Mouse (Mus musculus) layer of hippocampus, adult 8-10 months (tissue): ENCODE results near the gene Efcab9. TPM values are rescaled to one million over a fixed set of nuclear protein-coding genes. Genes with fewer than 3 reads are reported as not detected.

Source experiments
- DNase-seq, 2 experiments: peaks; one replicate each; pipeline ENCODE4 v3.0.0; 2022; ENCODE audit warnings: low spot score in 2 of 2
- total RNA-seq, 4 experiments: library from RNA; stranded (reverse); gene quantifications; 2 replicates each; pipeline ENCODE4 v1.2.4; 2022

Gene Efcab9
- total RNA-seq, 4 experiments from 2014 or later = 0.54 to 2.2 (median 1.5) TPM

GRCm38 (mm10) chr11:32556333-32556990, 24.6 kb upstream of the Efcab9 start:
- no peak for DNase-seq

GRCm38 (mm10) chr11:32555103-32555689, 23.3 kb upstream of the Efcab9 start:
- DNase-seq = no peak

DNA sequence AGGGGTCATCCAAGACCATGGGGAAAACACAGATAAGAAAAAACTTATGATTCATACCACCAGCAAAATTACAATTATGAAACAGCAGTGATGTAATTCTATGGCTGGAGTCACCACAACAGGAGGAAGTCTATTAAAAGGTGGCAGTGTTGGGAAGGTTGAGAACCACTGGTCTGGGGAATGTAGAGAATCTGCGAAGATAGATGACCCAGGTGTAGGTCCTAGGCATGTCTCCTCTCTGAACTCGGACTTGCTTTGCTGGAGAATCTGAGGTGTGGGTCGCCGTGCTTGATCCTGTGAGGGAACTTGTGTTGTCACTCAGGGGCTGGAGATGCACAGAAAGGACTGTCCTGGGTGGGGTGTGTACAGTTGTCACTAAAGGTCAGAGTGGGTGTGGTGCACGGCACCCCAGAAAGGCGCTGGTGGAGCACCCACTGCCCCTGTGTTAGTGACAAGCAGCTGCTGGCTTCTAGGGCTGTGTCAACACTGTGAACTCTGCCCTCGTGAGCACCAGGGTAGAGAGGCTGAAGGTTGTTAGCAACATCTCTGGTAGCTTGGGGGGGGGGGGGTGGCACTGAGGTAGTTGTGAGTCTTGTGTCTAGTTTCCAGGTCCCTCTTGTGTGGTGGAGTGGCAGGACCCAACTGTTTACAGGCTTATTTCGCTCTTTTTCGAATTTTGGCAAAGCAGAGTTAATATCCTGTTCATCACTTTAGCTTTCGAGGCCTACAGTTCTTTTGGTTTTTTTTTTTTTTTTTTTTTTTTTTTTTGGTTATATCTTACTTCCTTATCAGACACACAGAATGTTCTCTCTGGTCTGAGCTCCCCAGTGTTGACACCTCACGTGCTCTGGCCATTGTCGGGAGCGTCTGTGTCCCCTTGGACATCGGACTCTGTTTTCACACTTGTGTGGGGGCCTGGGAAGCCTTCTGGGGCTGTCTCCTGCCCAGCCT, 22.5 kb upstream of the Efcab9 start:
- DNase-seq = no peak

GRCm38 (mm10) chr11:32553311-32554140, 21.6 kb upstream of the Efcab9 start:
- no peak for DNase-seq

GRCm38 (mm10) chr11:32552401-32553090, 20.7 kb upstream of the Efcab9 start:
- DNase-seq = no peak

GRCm38 (mm10) chr11:32551579-32552297, 19.9 kb upstream of the Efcab9 start:
- no peak for DNase-seq

DNA sequence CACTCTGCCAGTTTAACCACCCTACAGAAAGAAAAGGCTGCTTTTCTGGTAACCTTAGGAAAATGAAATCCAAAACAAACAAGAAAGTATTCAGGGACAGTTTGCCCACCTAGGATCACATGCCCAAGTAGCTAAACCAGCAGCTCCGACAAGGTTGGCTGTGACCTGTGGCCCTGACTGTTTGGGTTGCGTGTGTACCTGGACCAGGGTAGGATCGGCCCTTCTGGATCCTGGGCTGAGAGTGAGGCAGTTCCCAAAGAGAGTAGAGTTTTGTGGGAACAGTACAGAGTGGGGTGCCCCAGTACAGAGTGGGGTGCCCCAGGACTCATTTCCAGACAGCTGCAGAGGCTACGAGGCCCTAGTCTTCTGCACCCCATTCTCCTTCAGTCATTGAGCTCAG, 19.2 kb upstream of the Efcab9 start:
- DNase-seq = no peak

DNA sequence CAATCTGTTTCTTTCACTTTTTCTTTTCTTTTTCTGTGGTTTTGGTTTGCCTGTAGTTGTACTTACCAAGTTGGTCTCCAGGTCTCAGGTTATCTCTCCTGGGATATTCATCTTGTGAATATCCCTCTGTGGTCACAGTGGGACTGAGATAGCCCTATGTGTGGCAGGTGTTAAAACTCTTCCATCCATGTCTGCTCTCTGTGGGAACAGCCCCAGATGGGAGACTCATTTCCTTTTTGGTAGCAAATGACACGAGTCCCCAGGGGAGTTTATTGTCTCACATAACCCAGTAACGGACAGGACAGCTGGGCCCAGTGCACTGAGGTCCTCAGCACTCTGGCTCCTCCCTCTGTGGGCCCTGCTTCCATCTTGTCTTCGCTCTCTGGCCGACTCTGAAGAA, 18.2 kb upstream of the Efcab9 start:
- DNase-seq = no peak

DNA sequence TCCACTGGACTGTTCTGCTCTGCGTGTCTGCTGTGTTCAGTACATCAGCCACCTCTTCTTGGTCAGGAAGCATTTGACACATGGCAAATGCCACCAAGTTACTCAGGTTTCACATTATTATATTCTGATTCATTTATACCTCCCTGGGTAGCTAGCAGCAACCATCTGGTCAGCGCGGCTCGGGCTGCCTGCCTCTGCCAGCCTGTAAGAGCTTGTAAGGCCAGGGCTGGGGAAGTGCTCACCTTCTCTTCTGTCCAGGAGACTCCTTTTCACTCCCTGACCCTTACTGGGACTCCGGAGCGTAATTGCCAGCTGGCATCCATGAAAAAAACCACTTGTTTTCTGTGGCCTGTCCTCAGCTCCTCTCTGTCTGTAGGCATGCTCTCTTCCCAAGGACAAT, 17.4 kb upstream of the Efcab9 start:
- DNase-seq = no peak

DNA sequence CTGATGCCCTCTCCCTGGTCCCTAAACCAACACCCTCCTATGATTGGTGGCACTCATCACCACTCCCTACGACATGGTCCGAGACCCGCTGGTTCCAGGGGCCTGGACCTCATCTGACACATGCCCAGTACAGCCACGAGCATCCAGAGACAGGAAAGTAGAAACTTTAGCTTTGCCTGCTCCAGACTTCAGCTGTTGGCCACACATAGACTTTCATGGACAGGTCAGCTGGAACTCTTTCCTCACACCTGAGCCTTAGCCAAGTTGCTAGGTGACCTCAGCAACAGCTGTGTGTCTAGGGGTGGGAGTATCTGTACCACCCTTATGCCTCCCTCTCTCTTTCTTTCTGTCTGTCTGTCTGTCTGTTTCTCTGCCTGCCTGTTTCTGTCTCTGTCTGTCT, 16.4 kb upstream of the Efcab9 start:
- DNase-seq = no peak

- DNase-seq = no peak
These were observed 15.6 kb upstream of the Efcab9 start for GRCm38 (mm10) chr11:32547391-32547947.

DNA sequence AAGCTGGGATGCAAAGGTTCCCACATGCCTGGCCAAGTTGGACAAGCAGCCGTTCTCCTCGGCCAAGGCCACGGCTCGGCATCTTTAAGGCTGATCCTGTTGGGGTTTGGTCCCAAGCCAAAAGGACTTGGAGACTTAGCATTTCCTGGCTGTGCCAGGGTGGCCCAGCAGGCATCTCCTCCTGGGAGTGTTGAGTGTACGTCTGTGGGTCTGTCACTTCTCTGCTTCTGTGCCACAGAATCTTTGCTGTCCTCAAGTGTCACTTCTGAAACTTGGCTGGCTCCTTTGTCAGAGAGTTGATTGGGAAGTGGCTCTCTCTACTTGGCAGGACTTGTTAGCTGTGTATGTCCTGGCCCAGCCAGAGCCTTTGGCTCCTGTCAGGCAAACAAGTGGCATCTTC, 14.6 kb upstream of the Efcab9 start:
- no peak for DNase-seq

DNA sequence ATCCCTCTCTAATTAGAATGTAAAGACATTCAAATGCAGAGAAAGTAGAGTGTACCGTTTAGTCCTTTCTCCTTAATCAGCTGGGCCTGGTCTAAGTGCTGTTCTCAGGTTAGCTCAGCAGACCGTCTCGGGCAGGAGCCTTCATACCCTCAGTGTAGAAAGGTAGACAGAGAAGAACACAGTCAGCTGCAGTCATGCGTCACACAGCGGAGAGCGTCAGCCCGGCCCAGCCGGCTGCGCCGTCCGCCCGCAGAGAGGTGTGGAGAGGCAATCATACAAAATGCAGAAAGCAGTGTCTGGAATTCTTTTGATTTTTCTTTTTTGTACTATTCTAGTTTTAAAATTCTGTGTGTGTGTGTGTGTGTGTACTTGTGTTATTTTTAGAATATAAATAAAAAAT, 13.7 kb upstream of the Efcab9 start:
- DNase-seq = no peak

DNA sequence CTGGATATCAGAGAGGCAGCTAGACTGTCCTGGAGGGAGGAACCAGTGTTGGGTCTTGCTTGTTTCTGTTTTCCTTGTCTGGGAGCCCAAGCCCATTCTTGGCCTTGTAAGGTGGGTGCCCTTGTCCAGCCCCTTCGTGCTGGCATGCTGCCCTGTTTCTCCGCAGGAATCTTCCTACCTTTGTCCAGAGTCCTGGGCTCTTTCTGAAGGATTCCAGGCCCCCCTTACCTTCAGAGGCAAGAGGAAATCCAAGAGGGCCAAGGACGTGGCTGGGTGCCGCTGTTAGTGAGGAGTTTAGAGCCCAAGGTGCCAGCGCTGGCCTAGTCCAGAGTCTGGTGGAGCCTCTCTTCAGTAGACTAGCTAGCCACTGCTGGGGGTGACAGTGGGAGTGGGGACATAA, 12.6 kb upstream of the Efcab9 start:
- no peak for DNase-seq

GRCm38 (mm10) chr11:32544041-32544440, 12.2 kb upstream of the Efcab9 start:
- no peak for DNase-seq

DNA sequence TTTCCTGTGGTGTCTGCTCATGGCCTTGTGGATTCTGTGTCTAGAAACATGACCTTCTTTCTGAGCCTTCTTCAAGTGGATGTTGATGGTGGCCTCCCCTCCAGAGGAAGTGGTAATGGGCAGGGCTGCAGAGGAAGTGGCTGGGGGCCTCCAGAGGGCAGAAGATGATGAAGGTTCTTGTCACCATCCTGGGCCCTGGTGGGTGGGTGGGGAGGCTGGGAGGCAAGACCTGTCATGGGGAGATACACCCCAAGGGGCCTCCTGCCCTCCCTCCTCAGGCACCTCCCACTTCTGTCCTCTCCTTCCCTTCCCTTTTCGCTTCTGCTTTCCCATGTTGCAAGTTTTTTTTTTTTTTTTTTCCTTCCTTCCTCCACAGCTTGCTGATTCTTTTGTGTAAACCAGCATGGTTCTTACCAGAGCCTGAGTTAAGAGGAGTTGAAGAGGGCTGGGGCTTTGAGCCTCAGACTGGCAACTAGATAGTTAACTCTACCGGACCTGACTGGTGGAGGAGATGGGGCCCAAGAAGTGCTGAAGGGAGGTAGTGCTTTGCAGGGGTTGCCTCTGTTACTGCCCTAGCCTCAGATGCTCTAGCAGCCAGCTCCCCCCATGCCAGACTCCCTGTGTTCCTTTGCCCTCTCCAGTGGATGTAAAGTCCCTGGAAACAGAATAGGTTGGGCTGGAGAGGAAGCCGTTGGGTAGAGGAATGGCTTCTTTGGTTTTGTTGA, 11.0 kb upstream of the Efcab9 start:
- no peak for DNase-seq

DNA sequence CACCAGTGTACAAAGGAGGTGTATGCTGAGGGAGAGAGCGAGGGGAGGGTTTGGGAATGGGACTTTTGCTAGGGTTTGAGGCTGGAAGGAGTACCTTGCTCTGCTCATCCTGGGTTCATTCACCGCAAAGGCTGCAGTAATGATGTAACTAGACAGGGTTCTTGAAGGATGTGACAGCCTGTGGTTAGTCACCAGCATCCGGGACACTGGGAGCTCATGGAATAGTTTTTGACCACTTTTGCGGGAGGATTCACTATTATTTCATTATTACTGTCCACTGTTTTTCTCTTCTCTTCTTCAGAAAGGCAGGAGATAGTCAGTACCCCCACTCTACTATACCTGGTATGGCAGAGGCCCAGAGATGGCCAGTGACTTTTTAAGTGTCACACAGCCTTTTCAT, 10.3 kb upstream of the Efcab9 start:
- no peak for DNase-seq

DNA sequence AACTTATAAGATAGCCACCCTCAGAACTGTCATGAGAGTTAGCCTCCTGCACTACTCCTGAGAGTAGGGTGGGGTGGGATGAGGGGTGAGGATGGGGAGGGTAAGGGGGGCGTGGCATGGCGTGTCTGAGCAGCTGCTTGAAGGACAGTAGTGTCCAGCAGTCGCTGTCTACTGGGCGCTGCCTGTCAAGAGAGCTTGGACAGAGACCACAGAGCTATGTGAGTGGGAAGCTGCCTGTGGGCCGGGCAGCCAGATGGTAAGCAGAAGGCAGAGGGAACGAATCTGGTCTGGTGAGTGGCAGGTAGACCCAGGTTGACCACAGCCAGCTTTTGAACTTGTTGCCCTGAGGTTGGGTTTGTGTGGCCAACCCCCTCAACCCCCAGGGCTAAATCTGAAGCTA, 8.6 kb upstream of the Efcab9 start:
- no peak for DNase-seq

DNA sequence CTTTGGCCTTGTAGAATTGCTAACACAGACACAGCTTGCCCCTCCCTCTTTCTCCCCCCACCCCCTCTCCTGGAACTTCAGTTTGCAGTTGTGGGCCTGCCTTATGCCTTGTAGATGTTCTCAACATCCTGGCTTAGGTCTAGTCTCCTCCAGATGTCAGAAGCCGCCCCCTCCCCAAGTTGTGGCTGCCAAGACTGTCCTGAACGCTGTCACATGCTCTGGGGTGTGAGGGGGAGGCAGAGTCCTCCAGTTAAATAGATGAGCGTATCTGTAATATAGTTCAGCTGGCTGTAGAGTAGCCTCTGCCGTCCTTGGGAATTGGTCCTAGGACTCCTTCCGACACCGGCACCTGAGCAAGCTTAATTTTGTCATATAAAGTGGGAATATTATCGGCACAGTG, 7.8 kb upstream of the Efcab9 start:
- no peak for DNase-seq
